Comparison of ENCODE assay signal across 8 mouse cellular contexts in genomic region chr14:48537795-48538766, GRCm38 (mm10).
A peak's percentile ranks its signal among the peaks of the same experiment; 100 is the strongest.
DNase-seq lines count a peak whose midpoint lies in the region; TF ChIP-seq lines count a peak whose summit lies in the region.

No protein-coding gene starts in this region.

- no peaks in the 10 kb centered on the region for H3K79me2 ChIP-seq in CH12.LX (replicated peaks; ENCODE audit: control insufficient read depth, extremely low read depth, insufficient read depth, poor library complexity, severe bottlenecking)

- H3K4me2 ChIP-seq in CH12.LX (ENCODE audit: insufficient read depth, low read depth, poor library complexity, severe bottlenecking): no peak overlapping the region

- no peak for TF ChIP-seq POLR2A in CH12.LX (IDR thresholded peaks at IDR 0.05; ENCODE audit: low read depth, low read length)
- no peak for TF ChIP-seq POLR2A in spleen, adult 2 months (IDR thresholded peaks at IDR 0.05; ENCODE audit: low read depth, low read length)

- WGBS in spleen, adult 2 months: 72% methylated on average over 14 of the region's 14 CpGs

- peak in 1 of 2 experiments; percentile 19; a peak in 2 of 4 replicates for TF ChIP-seq CTCF in CH12.LX (conservative IDR thresholded peaks at IDR 0.05 in 1 of 2, IDR thresholded peaks at IDR 0.05 in 1 of 2; ENCODE audit: low read depth in 2 of 2, low read length in 2 of 2)
- TF ChIP-seq CTCF in spleen, adult 2 months (IDR thresholded peaks at IDR 0.05; ENCODE audit: extremely low read depth, insufficient read depth, insufficient read length, insufficient replicate concordance): no peak
- TF ChIP-seq CTCF in left cerebral cortex, adult 2 months (IDR thresholded peaks at IDR 0.05): no peak; the same call in none of the 2 replicates

- no peak overlapping the region for H3K27ac ChIP-seq in CH12.LX (ENCODE audit: insufficient read depth, low read depth)
- H3K27ac ChIP-seq in spleen, adult 2 months (ENCODE audit: insufficient read depth, low read length): peak overlapping the region; percentile 28; the same call in 1 of the 2 replicates
- H3K27ac ChIP-seq in left cerebral cortex, adult 2 months: no peak overlapping the region

- in situ Hi-C loops in CH12.LX (cut with MboI; ENCODE audit: low pct_ligation_motif_present, low pct_unique_long_range_greater_than_20kb, low sequenced_read_pairs): no loop called here

- no peak overlapping the region for H3K9ac ChIP-seq in CH12.LX (ENCODE audit: insufficient read depth, low read depth)

- H3K27me3 ChIP-seq in CH12.LX (replicated peaks): no peaks in the 10 kb centered on the region
- no peaks in the 10 kb centered on the region for H3K27me3 ChIP-seq in spleen, adult 2 months (ENCODE audit: control insufficient read depth, insufficient read depth, low read length)

- H3K9me3 ChIP-seq in CH12.LX (replicated peaks; ENCODE audit: low read length): no peaks in the 10 kb centered on the region

- intact Hi-C loops in gastrocnemius, postnatal 14 days (cut with DNase I; ENCODE audit: low total_unique reads): no loop called here
- intact Hi-C loops in left cerebral cortex, adult 2 months (cut with DNase I): no loop called here

- H3K4me3 ChIP-seq in CH12.LX (replicated peaks in 1 of 3; ENCODE audit: low read depth in 2 of 3, low read length in 2 of 3, poor library complexity in 1 of 3): no peak overlapping the region
- no peak overlapping the region for H3K4me3 ChIP-seq in spleen, adult 2 months (ENCODE audit: extremely low read depth, insufficient read depth, insufficient read length)
- H3K4me3 ChIP-seq in left cerebral cortex, adult 2 months: no peak overlapping the region

- 0 out of 4 replicates have a peak, but pooled peaks cover 0 to 2% of the 10 kb centered on the region in 2 experiments for H3K4me1 ChIP-seq in CH12.LX (ENCODE audit: control insufficient read depth in 1 of 2, insufficient read depth in 2 of 2)
- no peaks in the 10 kb centered on the region for H3K4me1 ChIP-seq in spleen, adult 2 months (ENCODE audit: control insufficient read depth, insufficient read depth, insufficient read length)

- TF ChIP-seq EP300 in CH12.LX (IDR thresholded peaks at IDR 0.05; ENCODE audit: low read length): no peak

- DNase-seq in gastrocnemius, postnatal 14 days: peak; percentile 32
- DNase-seq in gastrocnemius, postnatal 4 days (ENCODE audit: low spot score in 2 of 2): no peak
- no peak for DNase-seq in CH12.LX (ENCODE audit: extremely low read depth)
- DNase-seq in brain, adult 2 months (ENCODE audit: low read depth, low spot score): peak; percentile 39
- DNase-seq in heart, postnatal 4 days: peak; percentile 60
- DNase-seq in spleen, adult 2 months (ENCODE audit: low read depth in 1 of 2, low spot score in 2 of 2): no peak
- no peak for DNase-seq in left cerebral cortex, adult 2 months (ENCODE audit: extremely low spot score in 1 of 2, low spot score in 2 of 2)
- DNase-seq in thymus, adult 18-20 months: no peak

- dilution Hi-C loops in CH12.LX (cut with MboI; ENCODE audit: extremely low pct_ligation_motif_present, extremely low pct_unique_long_range_greater_than_20kb, low sequenced_read_pairs): no loop called here

- H3K36me3 ChIP-seq in CH12.LX (replicated peaks in 1 of 2; ENCODE audit: control insufficient read depth in 1 of 2, insufficient read depth in 1 of 2, low read length in 1 of 2): no peaks in the 10 kb centered on the region
- no peaks in the 10 kb centered on the region for H3K36me3 ChIP-seq in spleen, adult 2 months (ENCODE audit: control insufficient read depth, insufficient read depth, low read length)

- TF ChIP-seq RAD21 in CH12.LX (IDR thresholded peaks at IDR 0.05; ENCODE audit: low read depth, low read length): peak; percentile 15

TF ChIP-seq in CH12.LX, 34 proteins besides CTCF, POLR2A, EP300 and RAD21:
- no peak for TF ChIP-seq POLR2AphosphoS2 (IDR thresholded peaks at IDR 0.05; ENCODE audit: low read depth, low read length)
- no peak for TF ChIP-seq MXI1 (IDR thresholded peaks at IDR 0.05; ENCODE audit: low read depth, low read length)
- no peak for TF ChIP-seq JUN (IDR thresholded peaks at IDR 0.05; ENCODE audit: insufficient read depth, low read depth, low read length)
- TF ChIP-seq ZC3H11A (IDR thresholded peaks at IDR 0.05; ENCODE audit: low read depth, low read length): no peak
- TF ChIP-seq ELF1 (IDR thresholded peaks at IDR 0.05; ENCODE audit: low read depth, low read length): no peak

Comparison
In these comparisons a context has a peak if more than half of its experiments do, and no peak if none do; other contexts are left out.
1. DNase-seq: peak in gastrocnemius, postnatal 14 days (single experiment), brain, adult 2 months (single experiment) and heart, postnatal 4 days (single experiment); none in gastrocnemius, postnatal 4 days (0 of 2), CH12.LX (single experiment), spleen, adult 2 months (0 of 2), left cerebral cortex, adult 2 months (0 of 2) and thymus, adult 18-20 months (0 of 2).